Mouse (Mus musculus) thymus, adult 2 months (tissue): ENCODE results near the gene C2cd4a.

Experiments
- CTCF ChIP-seq: fragments of 200-500 bp; IDR thresholded peaks from 2 replicates; pipeline ENCODE4 v1.5.1; 2012; ENCODE audit warnings: mild to moderate bottlenecking, control low read depth, low read length, moderate library complexity, borderline replicate concordance; ENCODE audit not compliant: control insufficient read depth, poor library complexity, insufficient read depth; ENCODE audit errors: extremely low read depth
- POLR2A ChIP-seq: fragments of 200-500 bp; IDR thresholded peaks from 2 replicates; pipeline ENCODE4 v1.6.1; 2012; ENCODE audit warnings: mild to moderate bottlenecking, low read length, control low read depth, moderate library complexity; ENCODE audit not compliant: control insufficient read depth, poor library complexity, insufficient read depth; ENCODE audit errors: extremely low read depth

DNA sequence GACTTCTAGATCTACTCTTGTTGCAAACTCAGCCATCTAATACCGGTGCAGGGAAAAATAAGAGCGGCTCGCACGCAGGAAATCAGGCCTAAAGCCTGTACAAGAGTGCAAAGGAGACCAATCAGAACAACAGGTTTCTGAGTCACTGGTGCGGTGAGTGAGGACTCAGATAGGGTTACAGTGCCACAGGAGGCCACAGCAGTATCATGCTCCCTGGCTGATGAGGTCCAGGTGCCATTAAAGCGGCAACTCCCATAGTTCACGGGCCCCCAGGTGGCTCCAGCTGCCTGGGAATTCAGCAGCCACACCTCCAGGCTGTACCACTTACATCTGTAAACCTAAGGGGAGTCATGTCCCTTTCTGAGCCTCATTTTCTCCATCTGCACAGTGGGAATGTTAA, 45.8 kb downstream of the C2cd4a start:
- no peak for TF ChIP-seq CTCF
- no peak for TF ChIP-seq POLR2A
